Mouse (Mus musculus) frontal cortex, postnatal 25 days (tissue): ENCODE data around the gene Sun1.

ENCODE experiments used
- DNase-seq, 2 experiments: peaks; one replicate each; pipeline ENCODE4 v3.0.0; 2022; ENCODE audit warnings: low spot score in 2 of 2

Sun1 gene

DNA sequence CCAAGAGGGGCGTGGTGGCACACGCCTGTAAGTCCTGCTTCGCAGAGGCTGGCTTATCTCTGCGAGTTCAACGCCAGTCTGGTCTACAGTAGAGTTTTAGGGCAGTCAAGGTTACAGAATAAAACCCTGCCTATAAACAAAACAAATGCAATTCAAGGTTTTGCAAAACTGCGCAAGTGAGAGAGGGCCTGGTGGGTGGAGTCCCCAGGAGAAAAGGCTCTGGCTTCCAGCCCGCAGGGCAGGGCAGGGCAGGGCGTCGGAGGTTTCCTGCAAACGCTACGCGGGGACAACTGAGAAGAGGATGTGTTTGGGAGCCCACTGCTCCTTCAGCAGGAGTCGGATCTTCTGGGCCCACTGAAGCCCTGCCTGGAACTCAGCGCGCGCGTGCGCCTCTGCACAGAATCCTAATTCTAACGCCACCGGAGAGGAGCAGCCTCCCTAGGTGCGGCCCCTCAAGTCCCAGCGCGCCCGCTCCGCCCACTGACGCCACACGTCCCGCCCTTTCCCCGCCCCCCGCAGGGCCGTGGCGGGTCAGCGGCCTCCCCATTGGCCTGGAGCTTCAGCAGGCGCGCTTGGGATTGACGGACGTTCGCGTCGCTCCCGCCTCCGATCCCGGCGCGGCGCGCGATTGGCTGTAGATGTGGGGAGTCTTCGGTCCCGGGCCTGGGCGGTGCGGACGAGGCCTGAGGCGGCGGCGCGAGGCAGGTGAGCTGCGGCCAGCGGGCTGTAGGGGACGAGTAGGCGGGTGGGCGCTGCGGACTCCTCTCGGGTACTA, at the start of gene Sun1:
Gene Sun1 (plus strand): TSS at position 643 of the 775 bp plus-strand sequence.
- DNase-seq = peak; percentile 89 to 96

DNA sequence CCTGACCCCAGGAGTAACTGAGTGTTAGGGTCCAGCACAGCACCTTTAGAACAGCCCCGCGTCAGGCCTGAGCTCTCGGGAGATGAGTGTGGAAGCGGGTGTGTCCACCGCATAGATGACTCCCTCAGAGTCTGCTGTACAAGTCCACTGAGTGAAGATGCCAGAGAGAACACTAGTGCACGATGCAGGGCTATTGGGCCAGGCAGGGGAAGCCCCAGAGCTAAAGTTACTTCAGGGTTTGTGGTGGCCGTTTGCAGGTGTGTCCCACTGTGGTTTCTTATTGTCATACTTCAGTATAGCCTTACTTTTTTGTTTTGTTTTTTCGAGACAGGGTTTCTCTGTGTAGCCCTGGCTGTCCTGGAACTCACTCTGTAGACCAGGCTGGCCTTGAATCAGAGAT, 39.5 kb upstream of the Sun1 start:
- no peak for DNase-seq

DNA sequence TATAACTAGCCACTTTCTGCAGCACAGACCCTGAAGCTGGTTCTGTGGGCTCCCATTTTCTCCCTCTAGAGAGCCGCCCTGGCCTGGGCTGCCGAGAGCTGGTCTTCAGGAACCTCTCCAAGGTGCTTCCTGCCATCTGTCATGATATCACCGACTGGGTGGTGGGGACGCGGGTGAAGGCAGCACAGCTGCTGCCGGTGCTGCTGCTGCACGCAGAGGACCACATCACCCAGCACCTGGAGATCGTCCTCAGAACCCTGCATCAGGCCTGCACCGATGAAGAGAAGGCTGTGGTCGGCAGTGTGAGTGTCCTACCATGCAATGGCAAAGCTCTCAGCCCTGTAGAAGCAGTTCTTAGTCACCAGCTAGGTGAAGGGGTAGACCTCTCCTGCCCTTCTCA, 38.8 kb upstream of the Sun1 start:
- no peak for DNase-seq

DNA sequence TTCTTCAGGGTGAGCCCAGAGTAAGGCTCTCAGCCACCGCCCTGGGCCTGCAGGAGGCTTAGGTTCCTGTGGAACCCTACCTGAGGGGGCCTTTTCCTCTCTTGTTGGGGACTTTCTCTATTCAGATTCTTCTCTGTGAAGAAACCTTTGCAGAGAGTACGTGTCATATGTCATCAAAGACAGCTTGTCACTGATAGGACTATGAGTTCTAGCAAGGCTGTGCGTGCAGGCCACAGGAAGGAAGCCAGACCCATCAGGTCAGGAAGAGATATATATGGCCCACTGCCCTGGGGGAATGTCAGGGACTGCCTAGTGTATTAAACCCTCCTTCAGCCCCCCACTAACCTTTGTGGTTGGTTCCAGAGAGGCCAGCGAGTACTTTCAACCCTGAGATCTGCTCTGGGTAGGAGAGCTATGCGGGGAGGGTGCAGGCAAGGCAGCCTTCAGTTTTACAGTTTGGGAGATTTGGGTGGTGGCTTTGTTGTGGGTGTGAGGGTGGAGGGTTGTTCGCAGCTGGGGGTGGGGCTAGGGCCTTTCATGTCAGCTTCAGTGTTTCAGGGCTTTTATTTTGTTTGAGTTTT, 33.6 kb upstream of the Sun1 start:
- no peak for DNase-seq

DNA sequence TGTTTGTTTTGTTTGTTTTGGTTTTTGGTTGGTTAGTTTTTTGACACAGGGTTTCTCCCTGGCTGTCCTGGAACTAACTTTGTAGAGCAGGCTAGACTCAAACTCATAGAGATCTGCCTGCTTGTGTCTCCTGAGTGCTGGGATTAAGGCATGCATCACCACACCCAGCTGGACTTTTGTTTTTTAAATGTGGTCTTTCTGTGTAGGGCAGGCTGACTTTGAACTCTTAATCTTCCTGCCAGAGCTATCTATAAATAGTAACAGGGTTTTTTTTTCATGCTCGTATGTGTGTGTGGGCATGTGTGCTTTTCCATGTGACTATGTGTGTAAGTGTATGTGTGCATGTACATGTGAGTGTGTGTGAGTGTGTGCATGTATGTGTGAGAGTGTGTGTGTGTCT, 32.9 kb upstream of the Sun1 start:
- no peak for DNase-seq

DNA sequence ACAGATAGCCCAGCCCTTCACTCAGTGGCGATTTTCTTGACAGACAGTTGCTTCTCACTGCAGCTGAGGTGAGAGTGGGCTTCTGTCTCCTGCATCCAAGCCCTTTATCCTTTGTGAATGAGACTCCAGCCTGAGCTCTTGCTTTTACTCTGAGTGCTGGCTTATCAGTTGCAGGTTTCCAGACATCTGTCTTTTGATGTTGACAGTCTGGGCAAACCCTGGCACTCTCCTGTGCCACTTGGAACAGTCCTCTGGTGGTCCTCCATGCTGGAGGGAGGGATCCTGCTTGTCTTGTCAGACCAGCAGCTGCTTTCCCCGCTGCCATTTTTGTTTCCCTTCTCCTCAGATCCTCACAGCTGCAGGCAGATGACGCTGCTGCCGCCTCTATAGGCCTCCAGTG, 28.5 kb upstream of the Sun1 start:
- DNase-seq = no peak

DNA sequence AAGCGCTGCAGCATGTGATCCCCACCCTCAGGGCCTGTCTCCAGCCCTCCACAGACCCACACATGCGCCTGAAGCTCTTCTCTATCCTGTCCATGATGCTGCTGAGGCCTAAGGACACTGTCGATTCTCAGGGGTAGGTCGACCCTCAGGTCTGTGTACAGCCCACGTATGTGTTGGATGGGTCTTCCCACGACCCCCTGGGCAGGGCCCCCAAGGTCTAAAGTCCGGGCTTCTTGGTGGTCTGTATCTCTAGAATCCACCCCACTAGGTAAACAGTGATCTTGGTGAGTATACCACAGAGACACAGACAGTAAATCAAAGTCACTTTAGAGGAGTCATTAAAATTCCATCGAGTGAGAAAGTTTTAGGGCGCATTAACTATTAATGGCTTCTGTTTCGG, 26.3 kb upstream of the Sun1 start:
- no peak for DNase-seq

DNA sequence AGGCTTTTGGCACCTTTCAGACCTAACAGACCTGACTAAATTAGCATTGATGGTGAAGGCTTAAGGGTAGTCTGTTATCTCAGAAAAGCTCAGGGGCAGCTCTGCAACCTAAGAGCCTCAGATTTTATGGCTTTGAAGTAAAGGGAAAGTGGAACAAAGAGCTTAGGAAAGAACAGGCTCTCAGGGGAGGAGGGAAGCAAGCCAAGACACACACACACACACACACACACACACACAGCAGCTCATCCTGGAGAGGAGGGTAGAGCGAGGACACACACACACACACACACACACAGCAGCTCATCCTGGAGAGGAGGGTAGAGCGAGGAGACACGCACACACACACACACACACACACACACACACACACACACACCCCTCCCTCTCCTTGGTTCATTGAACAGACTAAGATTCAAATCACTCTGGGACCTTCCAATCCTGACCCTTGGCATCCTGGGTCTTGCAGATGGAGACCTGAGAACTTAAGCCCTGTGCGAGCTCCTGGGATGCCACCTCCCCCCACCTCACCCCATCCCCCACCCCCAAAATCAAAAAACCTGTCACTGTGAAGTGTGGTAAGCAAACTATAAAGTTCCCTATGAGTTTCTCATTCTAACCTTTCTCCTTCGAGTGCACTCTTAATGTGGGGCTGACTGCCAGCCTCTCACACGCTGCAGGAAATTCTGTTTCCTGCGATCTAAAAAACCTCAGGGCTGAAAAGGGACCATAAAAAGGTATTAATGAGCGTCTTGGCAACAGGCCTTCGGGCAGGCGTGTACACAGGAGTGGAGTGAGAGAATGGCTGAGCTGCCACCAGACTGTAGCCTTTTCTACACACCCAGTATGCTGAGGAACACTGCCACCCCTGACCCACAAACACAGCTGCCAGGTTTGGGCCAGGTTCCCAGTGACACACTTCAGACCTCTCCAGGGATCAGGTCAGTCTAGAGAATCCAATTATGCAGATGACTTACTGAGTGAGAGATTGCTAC, 25.6 kb upstream of the Sun1 start:
- no peak for DNase-seq

DNA sequence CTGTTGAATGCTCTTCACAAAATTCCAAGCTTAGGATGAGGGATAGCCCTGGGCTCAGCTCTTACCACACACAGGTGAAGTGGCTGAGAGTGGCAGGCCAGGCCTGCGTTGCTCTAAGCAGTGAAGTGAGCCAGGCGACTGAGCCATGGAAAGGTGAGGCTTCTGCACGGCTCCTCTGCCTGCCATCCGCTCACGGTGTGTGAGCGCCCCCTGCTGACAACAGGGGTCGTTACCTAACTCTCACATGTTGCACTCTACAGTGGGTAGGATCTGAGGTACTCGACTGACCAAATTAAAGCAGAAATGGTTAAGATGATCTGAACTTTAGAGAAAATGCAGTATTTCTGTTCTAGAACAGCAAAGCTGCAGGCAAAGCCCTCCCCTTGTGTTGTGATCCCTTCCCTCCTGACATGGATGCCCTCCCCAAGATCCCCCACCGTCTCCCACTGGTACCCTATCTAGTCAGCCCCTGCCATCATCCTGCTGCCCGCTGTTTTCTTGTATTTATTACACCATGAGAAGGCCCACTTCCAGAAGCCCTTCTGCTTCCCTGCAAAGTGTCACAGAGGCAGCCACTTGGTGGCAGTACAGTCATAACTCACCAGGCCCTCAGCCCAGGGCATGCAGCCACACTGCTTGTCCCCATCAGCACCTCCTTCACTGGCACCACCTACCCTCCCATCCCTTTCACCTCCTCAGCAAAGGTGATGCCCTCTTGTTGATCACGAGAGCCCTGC, 21.4 kb upstream of the Sun1 start:
- peak; percentile 69 to 76 for DNase-seq

DNA sequence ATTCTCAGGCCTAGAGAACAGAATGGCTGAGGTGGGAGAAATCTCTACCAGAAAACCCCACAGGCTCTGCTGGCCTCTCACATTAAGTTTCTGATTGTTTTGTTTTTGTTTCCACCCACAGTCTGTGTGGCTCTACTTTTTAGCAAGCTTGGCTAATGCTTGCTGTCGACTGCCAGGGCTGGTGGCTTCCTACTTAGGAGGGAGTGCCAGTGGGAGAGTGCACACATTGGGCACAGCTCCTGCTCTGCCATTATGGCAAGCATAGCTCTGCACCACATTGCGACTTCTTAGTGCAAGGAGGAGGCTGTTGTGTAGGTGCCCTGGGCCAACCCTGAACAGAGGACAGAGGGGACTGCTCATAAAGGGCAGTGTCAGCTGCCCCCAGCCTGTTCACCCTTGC, 17.3 kb upstream of the Sun1 start:
- no peak for DNase-seq

DNA sequence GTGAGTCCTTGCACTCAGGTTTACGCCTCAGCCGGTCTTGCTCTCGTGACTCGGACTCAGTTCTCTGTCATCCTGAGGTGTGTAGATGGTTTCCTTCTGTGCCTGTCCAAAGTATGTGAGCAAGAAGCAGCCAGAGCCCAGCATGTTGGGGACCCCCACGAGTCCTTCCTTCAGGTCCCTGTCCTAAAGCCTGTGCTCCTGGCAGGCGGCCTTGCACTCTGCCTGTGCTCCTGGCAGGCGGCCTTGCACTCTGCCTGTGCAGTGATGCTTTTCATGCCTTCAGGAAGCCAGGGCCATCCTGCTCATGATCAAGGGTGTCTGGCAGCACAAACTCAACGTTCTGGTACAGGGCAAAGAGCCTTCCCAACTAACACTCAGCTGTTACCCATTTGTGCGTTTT, 16.8 kb upstream of the Sun1 start:
- DNase-seq = no peak

DNA sequence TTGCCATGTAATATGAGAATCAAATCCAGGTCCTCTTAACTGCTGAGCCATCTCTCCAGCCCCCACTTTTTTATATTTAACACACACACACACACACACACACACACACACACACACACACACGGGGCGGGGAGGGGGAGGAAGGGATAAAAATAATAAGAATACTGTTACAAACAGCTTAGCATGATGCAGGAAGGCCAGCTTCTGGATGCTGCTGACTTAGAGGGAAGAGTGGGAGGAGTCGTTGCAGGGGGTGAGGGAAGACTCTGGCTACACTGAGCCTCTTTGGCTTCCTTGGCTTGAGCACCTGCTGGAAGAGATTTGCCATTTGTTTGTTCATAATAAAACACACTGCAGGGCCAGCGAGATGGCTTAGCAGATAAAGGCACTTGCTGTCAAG, 15.5 kb upstream of the Sun1 start:
- DNase-seq = no peak

DNA sequence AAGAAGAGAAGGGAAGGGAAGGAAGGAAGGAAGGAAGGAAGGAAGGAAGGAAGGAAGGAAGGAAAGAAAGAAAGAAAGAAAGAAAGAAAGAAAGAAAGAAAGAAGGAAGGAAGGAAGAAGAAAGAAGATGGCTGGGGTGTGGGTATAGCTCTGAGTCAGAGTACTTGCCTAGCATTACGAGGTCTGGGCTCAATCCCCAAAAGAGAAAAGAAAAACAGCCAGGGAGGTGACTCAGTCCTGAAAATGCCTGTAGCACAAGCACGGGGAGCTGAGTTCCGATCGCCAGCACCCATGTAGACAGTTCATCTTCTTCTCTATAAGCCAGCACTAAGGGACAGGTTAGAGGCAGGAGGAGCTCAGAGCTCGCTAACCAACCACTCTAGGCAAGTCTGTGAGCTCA, 10.7 kb upstream of the Sun1 start:
- no peak for DNase-seq

DNA sequence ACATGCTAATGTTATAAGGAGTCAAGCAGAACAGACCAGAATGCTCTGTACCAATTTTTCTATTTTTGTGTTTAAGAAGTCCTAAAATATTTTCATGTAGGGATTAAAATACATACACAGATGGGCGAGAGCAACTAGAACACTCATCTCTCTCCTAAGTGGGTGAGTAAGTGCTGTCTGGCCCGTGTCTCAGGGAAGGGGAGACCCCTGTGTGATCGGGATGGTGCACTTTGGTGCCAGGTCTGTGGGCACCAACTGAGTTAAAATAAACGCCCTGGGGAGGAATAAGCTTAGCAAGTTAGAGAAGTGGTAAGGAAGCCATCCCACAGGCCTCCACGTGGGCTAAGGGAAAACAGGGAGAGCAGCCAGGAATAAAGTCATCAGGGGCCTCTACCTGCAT, 9.5 kb upstream of the Sun1 start:
- no peak for DNase-seq

DNA sequence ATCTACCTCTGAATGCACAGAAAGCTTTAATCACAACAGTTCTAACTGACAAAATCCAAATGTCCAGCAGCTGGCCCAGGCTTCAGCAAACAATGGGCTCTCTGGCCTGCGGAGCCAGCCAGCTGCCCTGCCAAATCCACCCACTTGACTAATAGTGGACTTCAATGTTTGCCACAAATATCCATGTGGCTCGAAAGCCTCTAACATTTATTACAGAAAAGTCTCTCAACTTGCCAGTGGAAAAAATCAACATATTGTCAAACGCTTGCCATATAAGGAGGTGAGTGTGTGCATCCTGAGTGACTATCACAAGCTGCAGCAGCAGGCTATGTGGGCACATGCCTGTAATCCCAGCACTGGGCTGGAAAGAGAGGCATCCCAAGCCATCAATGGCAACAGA, 1.7 kb upstream of the Sun1 start:
- no peak for DNase-seq

DNA sequence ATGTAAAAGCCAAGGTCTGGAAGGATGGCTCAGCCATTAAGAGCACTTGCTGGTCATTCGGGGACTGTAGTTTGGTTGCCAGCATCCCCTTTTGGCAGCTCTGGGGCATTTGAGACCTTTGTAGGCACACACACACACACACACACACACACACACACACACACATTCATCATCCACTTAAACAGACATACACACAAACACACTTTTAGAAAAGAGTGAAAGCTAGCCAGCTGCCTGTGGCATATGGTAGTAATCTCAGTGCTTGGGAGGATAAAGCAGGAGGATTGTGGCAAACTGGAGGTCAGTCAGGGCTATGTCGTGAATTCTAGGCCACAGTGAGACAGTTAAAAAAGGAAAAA, 822 bp upstream of the Sun1 start:
- no peak for DNase-seq

DNA sequence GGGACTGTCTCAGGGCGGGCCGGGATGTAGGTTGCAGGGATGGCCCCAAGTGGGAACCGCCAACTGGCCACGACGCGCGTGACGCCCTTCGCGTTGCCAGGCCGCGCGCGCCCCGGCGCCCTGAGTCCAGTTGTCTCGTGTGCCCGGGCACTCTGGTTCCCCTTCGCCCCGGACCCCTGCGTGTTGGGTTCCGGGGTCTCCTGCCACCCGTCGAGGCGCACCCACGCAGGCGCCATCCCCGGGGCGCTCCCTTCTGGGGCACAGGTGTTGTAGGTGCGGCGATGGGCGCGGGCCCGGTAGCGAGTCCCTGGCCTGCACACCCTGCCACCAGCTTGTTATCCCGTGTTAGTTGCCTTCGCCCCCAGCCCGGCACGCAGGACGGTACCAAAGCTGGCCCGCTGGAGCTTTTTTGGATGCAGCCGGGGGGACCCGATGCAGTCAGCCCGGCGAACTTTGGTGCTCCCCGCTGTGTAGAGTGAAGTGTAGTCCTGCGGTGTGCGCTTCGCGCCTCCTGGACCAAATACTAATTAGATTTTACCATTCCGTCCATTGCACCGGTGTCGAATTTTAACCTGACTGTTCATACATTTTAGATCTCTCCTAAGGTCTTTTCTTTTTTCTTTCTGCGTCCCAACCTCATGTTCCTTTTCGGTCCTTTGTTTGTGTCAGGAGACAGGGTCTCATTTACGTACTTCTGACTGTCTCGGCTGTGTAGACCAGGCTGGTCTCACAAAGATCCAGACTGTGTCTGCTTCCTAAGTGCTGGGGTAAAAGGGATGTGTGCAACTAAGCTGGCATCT, 533 bp downstream of the Sun1 start:
- DNase-seq = no peak

DNA sequence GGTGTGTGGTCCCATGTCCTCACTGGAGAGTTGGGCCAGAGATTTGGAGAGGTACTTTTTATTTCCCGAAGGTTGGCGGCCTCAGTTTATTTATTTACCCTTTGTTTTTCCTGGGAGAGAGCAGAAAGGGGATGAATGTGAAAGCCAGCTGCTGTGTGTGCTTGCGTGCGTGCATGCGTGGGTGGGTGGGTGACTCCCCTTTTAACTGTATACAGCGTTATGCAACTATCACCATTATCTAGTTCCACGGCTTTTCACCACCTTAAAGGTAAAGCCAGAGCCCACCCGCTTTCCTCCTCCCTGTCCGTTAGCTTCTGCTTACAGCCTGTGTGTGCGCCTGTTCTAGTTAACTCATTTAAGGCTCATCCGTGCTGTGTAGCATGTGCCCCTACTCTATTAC, 1.7 kb downstream of the Sun1 start:
- DNase-seq = no peak

DNA sequence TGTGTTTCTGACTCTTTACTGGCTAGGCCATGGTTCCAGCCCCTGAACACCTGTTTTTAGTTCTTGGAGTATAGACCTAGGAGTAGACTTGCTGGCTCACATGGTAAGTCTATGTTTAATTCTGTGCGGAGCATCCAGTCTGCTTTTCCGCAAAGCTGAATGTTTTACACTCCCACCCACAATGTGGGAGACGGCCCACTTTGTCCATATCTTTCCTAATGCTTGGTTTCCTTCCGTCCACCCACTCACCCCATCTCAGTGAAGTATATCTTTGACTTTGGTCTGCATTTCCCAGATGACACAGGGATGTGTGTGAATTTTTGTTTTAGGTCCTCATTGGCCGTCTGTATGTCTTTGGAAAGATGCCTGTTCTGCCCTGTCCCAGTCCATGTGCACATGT, 2.9 kb downstream of the Sun1 start:
- DNase-seq = no peak

DNA sequence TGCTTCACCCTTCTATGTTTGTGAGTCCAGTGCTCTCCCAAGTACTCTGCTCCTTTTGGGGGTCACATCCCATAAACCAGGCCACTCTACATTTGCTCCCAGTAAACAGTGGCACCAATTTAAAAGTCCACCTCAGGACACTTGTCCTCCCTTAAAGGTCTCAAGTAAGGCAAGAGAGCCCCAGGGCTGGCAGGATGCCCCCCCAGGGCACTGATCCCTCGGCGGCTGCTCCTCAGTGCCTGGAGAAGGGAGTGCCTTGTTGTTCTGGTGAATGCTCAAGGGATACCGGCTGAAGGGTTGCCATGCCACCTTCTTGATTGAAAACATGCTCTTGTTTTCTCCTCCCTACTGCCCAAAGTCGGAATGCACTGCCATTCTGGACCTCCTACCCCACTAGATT, 5.6 kb downstream of the Sun1 start:
- DNase-seq = no peak

DNA sequence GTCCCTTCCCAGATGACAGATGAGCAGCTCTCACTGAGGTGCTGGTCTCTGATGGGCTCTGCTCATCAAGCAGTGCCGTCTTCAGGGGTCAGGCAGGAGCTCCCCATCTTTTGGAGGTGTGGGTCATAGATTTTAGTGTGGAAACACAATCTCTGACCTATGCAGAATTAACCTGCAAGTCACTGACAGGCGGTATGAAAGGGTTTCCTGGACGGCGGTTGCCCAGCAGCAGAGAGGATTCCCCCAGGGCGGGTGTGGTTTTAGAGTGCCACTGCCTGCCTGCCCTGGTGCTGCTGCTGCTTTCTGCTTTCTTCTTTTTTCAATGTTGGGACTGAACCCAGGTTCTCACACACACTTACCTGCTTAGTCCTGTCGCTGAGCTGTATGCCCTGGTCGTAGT, 6.1 kb downstream of the Sun1 start:
- DNase-seq = no peak
